Mouse (Mus musculus): ENCODE results near the gene Cox10.

The Cox10 gene

GRCm38 (mm10) chr11:64000200-64000794 is 79.0 kb downstream of the Cox10 start:
- DNase-seq (ENCODE audit: low read depth, low spot score), result no peak

- no peak for DNase-seq (ENCODE audit: low read depth, low spot score)
Observed at GRCm38 (mm10) chr11:63999431-63999830, 79.8 kb downstream of the Cox10 start.

- no peak for DNase-seq (ENCODE audit: low read depth, low spot score)
Observed at GRCm38 (mm10) chr11:63991958-63992357, 87.3 kb downstream of the Cox10 start.

- no peak for DNase-seq (ENCODE audit: low read depth, low spot score)
Observed at GRCm38 (mm10) chr11:63990759-63991158, 88.5 kb downstream of the Cox10 start.

- DNase-seq (ENCODE audit: low read depth, low spot score), result no peak
Observed at GRCm38 (mm10) chr11:63990311-63990710, 89.0 kb downstream of the Cox10 start.

- DNase-seq (ENCODE audit: low read depth, low spot score), result no peak
Observed at GRCm38 (mm10) chr11:63988991-63989860, 90.0 kb downstream of the Cox10 start.

GRCm38 (mm10) chr11:63988031-63988665 is 91.1 kb downstream of the Cox10 start:
- no peak for DNase-seq (ENCODE audit: low read depth, low spot score)

- DNase-seq (ENCODE audit: low read depth, low spot score), result no peak
Observed at GRCm38 (mm10) chr11:63986710-63987109, 92.6 kb downstream of the Cox10 start.

GRCm38 (mm10) chr11:63985481-63985880 is 93.8 kb downstream of the Cox10 start:
- no peak for DNase-seq (ENCODE audit: low read depth, low spot score)

GRCm38 (mm10) chr11:63984622-63985168 is 94.6 kb downstream of the Cox10 start:
- no peak for DNase-seq (ENCODE audit: low read depth, low spot score)

- DNase-seq (ENCODE audit: low read depth, low spot score), result no peak
Observed at GRCm38 (mm10) chr11:63977741-63978140, 101.5 kb downstream of the Cox10 start.

GRCm38 (mm10) chr11:63976775-63977174 is 102.5 kb downstream of the Cox10 start:
- DNase-seq (ENCODE audit: low read depth, low spot score), result no peak

- no peak for DNase-seq (ENCODE audit: low read depth, low spot score)
Observed at GRCm38 (mm10) chr11:63975260-63975899, 103.9 kb downstream of the Cox10 start.

- DNase-seq (ENCODE audit: low read depth, low spot score), result no peak
Observed at GRCm38 (mm10) chr11:63973973-63974372, 105.3 kb downstream of the Cox10 start.

- DNase-seq (ENCODE audit: low read depth, low spot score), result no peak
Observed at GRCm38 (mm10) chr11:63971462-63971861, 107.8 kb downstream of the Cox10 start.

- DNase-seq (ENCODE audit: low read depth, low spot score), result no peak
Observed at GRCm38 (mm10) chr11:63970818-63971217, 108.5 kb downstream of the Cox10 start.

GRCm38 (mm10) chr11:63969205-63969910 is 109.9 kb downstream of the Cox10 start:
- DNase-seq (ENCODE audit: low read depth, low spot score), result no peak

- no peak for DNase-seq (ENCODE audit: low read depth, low spot score)
Observed at GRCm38 (mm10) chr11:63968388-63969035, 110.8 kb downstream of the Cox10 start.

GRCm38 (mm10) chr11:63967641-63968387 is 111.5 kb downstream of the Cox10 start:
- DNase-seq (ENCODE audit: low read depth, low spot score), result no peak

GRCm38 (mm10) chr11:63965437-63965836 is 113.8 kb downstream of the Cox10 start:
- no peak for DNase-seq (ENCODE audit: low read depth, low spot score)
